Mouse (Mus musculus): ENCODE results near the gene Higd1c.
"Not testable (repeated sequence)": the region's sequence is repeated elsewhere in the genome, so short reads cannot be mapped to it uniquely, and the experiment has no call there.

The Higd1c gene

GRCm38 (mm10) chr15:100364242-100364641 lies at the start of gene Higd1c:
Higd1c (plus strand) TSS chr15:100364542.
- DNase-seq (ENCODE audit: low spot score in 2 of 2), result no peak

DNA sequence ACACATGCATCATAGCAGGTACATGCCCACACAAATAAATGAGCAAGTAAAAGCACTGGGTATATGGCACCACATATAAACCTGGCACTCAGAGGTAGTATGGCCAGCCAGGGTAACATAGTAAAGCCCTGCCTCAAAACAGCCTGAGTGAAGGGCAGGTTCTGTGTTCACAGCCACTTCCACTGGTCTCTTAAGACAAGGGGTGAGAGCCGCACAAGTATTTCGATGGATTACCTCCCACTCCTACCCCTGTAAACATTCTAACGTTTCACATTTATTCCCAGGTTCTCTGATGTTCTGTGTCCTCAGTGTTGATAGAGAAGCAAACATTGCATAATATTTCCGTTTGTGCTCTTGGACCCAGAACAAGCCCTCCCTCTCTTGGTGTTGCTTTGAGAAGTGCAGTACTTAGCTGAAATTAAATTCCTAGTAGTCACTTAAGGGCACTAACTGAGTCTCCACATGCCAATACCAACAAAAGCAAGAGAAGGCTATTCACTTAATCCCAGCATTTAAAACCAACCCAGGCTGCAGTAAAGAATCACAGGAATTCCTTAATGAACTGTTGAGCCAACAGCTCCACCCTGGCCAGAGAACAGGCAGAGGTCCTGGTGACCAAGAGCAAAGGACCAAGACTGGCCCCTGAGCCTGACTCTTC lies 46.2 kb upstream of the Higd1c start:
- DNase-seq (ENCODE audit: low spot score in 2 of 2), result not testable (repeated sequence)

DNA sequence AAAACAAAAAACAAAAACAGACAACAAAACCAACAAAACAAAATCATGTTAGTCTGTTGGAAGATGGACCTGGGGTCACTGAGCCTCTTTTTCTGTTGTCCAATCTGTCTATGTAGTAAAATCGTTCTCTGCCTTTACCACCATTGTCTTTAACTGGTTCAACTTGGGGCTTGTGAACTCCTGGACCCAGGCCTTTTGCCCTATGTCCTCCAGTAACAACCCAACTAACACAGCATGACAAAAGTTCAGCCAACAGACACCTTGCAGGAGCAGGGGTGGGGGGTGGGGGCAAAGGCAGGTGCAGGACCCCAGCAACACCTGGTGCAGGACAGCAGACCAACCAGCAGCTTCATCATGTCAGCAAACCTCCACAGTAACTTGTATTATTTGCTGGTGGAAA lies 44.5 kb upstream of the Higd1c start:
- no peak for DNase-seq (ENCODE audit: low spot score in 2 of 2)

DNA sequence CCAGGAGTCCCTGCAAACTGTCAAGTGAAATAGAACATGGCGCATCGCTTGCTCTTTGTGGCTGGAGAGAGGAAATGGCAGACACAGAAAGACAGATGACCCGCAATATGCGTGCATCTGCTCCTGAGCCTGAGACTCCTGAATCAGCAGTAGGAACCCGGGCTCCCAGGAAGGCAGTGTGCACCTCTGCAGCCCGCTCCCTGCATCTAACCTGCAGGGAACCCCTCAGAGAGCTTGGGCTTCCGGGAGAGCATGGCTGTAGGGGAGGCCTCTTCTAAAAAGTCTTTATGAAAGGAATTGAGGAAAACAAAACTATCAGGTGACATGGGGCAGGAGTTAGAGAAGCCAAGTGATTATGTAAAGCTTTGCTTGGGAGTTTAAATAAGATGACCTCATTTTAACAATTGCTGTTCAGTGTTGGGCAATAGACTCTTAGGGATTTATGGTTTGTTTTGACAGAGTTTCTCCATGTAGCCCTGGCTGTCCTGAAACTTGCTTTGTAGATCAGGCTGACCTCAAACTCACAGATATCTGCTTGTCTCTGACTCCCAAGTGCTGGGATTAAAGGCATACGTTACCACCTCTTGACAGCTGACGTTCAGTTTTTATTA lies 43.9 kb upstream of the Higd1c start:
- DNase-seq (ENCODE audit: low spot score in 2 of 2), result no peak

- no peak for DNase-seq (ENCODE audit: low spot score in 2 of 2)
Measured at GRCm38 (mm10) chr15:100321134-100321533, 43.2 kb upstream of the Higd1c start.

DNA sequence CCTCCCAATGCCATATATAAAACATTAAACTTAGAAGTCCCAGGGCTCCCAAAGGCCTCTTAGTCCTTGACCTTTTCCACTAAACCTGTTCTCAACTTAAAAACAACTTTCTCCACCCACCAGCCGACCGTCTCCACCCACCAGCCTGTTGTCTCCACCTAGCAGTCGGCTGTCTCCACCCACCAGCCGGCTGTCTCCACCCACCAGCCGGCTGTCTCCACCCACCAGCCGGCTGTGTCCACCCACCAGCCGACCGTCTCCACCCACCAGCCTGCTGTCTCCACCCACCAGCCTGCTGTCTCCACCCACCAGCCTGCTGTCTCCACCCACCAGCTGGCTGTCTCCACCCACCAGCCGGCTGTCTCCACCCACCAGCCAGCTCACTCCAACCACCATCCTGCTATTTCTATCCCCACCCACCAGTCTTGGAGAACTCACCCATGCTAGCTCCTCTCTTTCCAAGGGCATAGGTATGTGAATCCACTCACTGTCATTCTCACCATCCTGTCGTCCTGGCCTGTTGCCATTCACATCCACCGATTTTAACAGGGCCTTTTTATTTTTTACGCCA lies 40.2 kb upstream of the Higd1c start:
- DNase-seq (ENCODE audit: low spot score in 2 of 2), result no peak

- no peak for DNase-seq (ENCODE audit: low spot score in 2 of 2)
Measured at GRCm38 (mm10) chr15:100325235-100325634, 39.1 kb upstream of the Higd1c start.

DNA sequence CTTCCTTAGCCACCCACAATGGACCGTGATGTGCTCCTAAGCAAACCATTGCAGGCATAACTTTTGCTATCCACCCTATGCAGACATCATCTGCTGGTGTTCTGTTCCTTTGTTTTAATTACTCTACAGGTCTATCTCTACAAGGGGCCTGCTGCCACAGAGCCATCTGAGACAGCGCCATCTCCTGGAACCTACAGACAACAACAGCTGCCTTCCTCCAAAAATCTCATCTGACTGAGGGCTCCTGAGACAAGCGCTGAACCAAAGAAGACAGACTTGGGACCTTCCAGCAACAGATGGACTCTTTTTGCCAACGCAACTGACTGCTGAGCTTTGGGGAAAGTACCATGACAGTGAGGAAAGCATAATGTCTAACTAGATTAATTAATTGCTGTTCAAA lies 36.3 kb upstream of the Higd1c start:
- DNase-seq (ENCODE audit: low spot score in 2 of 2), result not testable (repeated sequence)

DNA sequence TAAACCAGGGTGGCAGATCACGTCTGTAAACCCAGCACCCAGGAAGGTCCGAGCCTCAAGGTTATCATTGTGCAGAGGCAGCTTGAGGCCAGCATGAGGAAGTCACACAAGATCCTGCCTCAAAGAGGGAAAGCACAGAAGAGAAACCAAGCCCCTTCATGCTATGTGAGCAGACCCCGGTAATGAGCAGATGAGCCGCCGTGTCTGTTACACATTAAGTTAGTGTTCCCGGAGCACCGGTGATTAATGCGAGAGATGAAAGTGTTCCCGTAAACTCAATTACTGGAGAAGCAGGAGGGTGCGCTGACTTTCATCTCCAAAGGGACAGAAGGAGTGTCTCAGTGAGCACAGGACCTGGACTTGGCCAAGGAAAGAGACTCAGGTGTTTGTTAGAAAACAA lies 35.0 kb upstream of the Higd1c start:
- not testable (repeated sequence) for DNase-seq (ENCODE audit: low spot score in 2 of 2)

GRCm38 (mm10) chr15:100330739-100331138 lies 33.6 kb upstream of the Higd1c start:
- no peak for DNase-seq (ENCODE audit: low spot score in 2 of 2)

GRCm38 (mm10) chr15:100332077-100332961 lies 32.0 kb upstream of the Higd1c start:
- not testable (repeated sequence) for DNase-seq (ENCODE audit: low spot score in 2 of 2)

- DNase-seq (ENCODE audit: low spot score in 2 of 2), result no peak
Measured at GRCm38 (mm10) chr15:100334629-100335028, 29.7 kb upstream of the Higd1c start, which contains the start of gene Mettl7a3. Mettl7a3 (plus strand) TSS chr15:100334929.

- not testable (repeated sequence) for DNase-seq (ENCODE audit: low spot score in 2 of 2)
Measured at GRCm38 (mm10) chr15:100337328-100337727, 27.0 kb upstream of the Higd1c start.

DNA sequence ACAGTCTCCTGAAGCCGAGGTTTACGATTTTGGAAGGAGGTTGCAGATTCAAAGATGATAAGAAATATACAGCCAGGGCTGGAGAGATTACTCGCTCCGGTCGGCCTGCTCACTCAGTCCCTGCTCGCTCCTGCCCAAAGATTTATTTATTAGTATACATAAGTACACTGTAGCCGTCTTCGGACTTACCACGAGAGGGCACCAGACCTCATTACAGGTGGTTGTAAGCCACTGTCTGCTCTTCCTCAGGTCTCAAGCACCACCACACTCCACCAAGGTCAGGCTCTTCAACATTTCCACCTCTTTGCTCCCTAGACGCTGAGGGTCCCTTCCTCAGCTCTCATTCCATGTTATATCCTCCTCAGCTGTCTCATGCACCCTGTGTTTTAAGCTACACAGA lies 26.5 kb upstream of the Higd1c start:
- not testable (repeated sequence) for DNase-seq (ENCODE audit: low spot score in 2 of 2)

DNA sequence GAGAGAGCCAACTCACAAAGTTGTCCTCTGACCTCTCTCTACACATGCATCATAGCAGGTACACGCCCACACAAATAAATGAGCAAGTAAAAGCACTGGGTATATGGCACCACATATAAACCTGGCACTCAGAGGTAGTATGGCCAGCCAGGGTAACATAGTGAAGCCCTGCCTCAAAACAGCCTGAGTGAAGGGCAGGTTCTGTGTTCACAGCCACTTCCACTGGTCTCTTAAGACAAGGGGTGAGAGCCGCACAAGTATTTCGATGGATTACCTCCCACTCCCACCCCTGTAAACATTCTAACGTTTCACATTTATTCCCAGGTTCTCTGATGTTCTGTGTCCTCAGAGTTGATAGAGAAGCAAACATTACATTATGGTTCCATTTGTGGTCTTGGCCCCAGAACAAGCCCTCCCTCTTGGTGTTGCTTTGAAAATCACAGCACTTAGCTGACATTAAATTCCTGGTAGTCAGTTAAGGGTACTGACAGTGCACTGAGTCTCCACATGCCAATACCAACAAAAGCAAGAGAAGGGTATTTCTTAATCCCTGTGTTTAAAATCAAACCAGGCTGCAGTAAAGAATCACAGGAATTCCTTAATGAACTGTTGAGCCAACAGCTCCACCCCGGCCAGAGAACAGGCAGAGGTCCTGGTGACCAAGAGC lies 22.9 kb upstream of the Higd1c start:
- not testable (repeated sequence) for DNase-seq (ENCODE audit: low spot score in 2 of 2)

- no peak for DNase-seq (ENCODE audit: low spot score in 2 of 2)
Measured at GRCm38 (mm10) chr15:100345484-100345883, 18.9 kb upstream of the Higd1c start.

GRCm38 (mm10) chr15:100346761-100347160 lies 17.6 kb upstream of the Higd1c start:
- DNase-seq (ENCODE audit: low spot score in 2 of 2), result no peak

GRCm38 (mm10) chr15:100349496-100349895 lies 14.8 kb upstream of the Higd1c start:
- no peak for DNase-seq (ENCODE audit: low spot score in 2 of 2)

- no peak for DNase-seq (ENCODE audit: low spot score in 2 of 2)
Measured at GRCm38 (mm10) chr15:100351501-100352060, 12.8 kb upstream of the Higd1c start.

DNA sequence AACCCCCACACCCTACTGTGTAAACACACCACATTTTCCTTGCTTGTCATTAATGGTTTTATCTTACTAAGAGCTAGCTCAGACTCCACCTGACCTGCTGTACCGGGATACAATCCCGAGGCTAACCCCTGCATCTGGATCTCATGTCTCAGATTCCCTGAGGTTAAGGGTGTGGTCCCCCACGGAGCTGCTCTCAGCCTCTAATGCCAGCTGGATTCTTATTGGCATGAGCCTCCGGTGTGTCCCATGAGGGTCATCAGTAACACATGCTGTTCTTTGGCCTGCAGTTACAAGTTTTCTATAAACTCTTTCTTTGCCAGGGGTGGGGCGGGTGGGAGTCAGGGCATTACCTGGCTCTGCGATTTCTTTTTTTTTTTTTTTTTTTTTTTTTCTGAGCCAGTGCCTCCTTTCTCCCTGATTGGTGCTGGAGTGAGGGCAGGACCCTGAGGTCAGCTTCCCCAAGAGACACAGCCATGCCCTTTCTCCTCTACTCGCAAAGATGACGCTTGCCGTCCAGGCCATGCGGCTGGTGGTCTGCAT lies 11.6 kb upstream of the Higd1c start, which contains the start of the genes Methig1 and Mettl7a2:
TSS of gene Methig1 (plus strand) at position 439 of the 540 bp plus-strand sequence.
TSS of gene Mettl7a2 (plus strand) at position 490 of the 540 bp plus-strand sequence.
- DNase-seq (ENCODE audit: low spot score in 2 of 2), result no peak

- not testable (repeated sequence) for DNase-seq (ENCODE audit: low spot score in 2 of 2)
Measured at GRCm38 (mm10) chr15:100353399-100353798, 10.9 kb upstream of the Higd1c start.

All from urinary bladder, postnatal 4 days (tissue).